Mouse (Mus musculus) limb, embryonic 15.5 days (tissue): ENCODE results near the gene Nisch. TPM values are rescaled to one million over a fixed set of nuclear protein-coding genes. Genes with fewer than 3 reads are reported as not detected.

Experiments
- ATAC-seq: fragments of 200-750 bp; cut with Nextera tagmentation; 2 replicates; pipeline ENCODE4 v1.8.0; 2017; ENCODE audit warnings: low read depth, moderate TSS enrichment; ENCODE audit not compliant: insufficient number of reproducible peaks, low FRiP score, low TSS enrichment
- H3K27ac ChIP-seq: fragments of 300-500 bp; sonication (generic); 2 replicates; pipeline ENCODE4 v1.5.1; 2015; ENCODE audit warnings: moderate library complexity, mild to moderate bottlenecking, inconsistent platforms
- H3K27me3 ChIP-seq: fragments of 300-500 bp; sonication (generic); 2 replicates; pipeline ENCODE4 v1.6.1; 2015; ENCODE audit warnings: inconsistent platforms
- H3K36me3 ChIP-seq: fragments of 300-500 bp; sonication (generic); 2 replicates; pipeline ENCODE4 v1.6.1; 2015; ENCODE audit warnings: inconsistent platforms
- H3K4me1 ChIP-seq: fragments of 300-500 bp; sonication (generic); 2 replicates; pipeline ENCODE4 v1.6.1; 2015; ENCODE audit warnings: inconsistent platforms
- H3K4me2 ChIP-seq: fragments of 300-500 bp; sonication (generic); 2 replicates; pipeline ENCODE4 v1.6.1; 2015; ENCODE audit warnings: mild to moderate bottlenecking, inconsistent platforms
- H3K4me3 ChIP-seq: fragments of 300-500 bp; sonication (generic); 2 replicates; pipeline ENCODE4 v1.5.1; 2015; ENCODE audit warnings: mild to moderate bottlenecking, inconsistent platforms
- H3K9ac ChIP-seq: fragments of 300-500 bp; sonication (generic); 2 replicates; pipeline ENCODE4 v1.6.1; 2015; ENCODE audit warnings: inconsistent platforms
- H3K9me3 ChIP-seq: fragments of 300-500 bp; sonication (generic); 2 replicates; pipeline ENCODE4 v1.6.1; 2016; ENCODE audit warnings: inconsistent platforms
- WGBS: fragments of 180-500 bp; shearing (Covaris S2); methylation state at CpG from one replicate; pipeline ENCODE4 v1.1.7; 2015; 5-methylcytosine and 5-hydroxymethylcytosine counted together
- polyA plus RNA-seq: library from polyadenylated mRNA; unstranded; fragments of >200 nt; fragmentation: Nextera tagmentation; extraction: Ambion mirVana; gene quantifications from 2 replicates; pipeline ENCODE4 v1.2.1, GENCODE M21; 2015

Gene Nisch
- polyA plus RNA-seq, 1 experiment from 2014 or later, result 336 TPM

DNA sequence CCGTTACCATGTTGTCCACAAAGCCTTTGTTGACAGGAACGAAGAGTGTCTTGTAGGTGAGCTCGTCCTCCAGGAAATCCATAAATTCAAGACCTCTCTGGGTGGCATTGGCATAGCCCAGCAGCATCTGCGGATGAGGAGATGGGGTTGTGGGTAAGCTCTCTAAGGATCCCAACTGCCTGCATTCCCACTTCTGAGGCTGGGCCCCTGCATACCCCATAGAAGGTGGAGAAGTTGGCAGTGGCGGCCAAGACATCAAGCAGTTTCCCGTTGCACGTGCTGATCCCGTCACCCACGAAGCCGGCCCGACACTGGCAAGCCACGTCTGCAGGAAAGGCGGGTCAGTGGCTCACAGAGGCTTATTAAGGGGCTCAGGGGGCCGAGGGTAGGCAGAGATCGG, 76.6 kb downstream of the Nisch start:
- WGBS, result 88% methylated on average over 15 of the region's 15 CpGs
- no peak for ATAC-seq

DNA sequence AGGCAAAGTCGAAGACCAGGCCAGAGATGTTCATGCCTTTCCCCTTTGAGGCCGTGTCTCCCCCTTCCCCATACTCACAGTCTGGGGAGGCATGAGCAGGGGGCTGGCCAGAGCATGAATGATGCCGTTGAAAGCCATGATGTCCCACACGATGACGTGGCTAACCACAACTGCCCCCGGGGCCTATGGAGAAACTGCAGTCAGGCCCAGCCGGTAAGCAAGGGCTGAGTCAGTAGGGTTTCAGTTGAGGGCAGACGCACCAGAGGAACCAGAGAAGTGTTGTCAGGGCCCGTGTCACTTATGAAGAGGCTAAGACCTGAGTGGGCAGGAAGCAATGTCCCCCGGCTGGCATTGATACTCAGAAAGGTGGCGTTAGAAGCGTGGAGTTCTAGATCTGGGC, 77.1 kb downstream of the Nisch start:
- Histone ChIP-seq H3K27me3 (no peaks in the 10 kb centered on the region), H3K4me1 (peaks cover 6% of the 10 kb centered on the region), H3K9me3 (no peaks in the 10 kb centered on the region), H3K4me3 (no peak overlapping the region), H3K9ac (no peak overlapping the region), H3K27ac (no peak overlapping the region), H3K36me3 (peaks cover 80% of the 10 kb centered on the region), H3K4me2 (no peak overlapping the region)
- WGBS, result 84% methylated on average over 12 of the region's 12 CpGs
- ATAC-seq, result no peak

More for the DNA sequence above, 76.6 kb downstream of the Nisch start:
- Histone ChIP-seq H3K4me2 (no peak overlapping the region), H3K27ac (no peak overlapping the region), H3K9me3 (no peaks in the 10 kb centered on the region), H3K4me3 (no peak overlapping the region), H3K27me3 (no peaks in the 10 kb centered on the region), H3K36me3 (peaks cover 75% of the 10 kb centered on the region), H3K4me1 (peaks cover 3% of the 10 kb centered on the region; the same call in 1 of the 2 replicates), H3K9ac (no peak overlapping the region)

DNA sequence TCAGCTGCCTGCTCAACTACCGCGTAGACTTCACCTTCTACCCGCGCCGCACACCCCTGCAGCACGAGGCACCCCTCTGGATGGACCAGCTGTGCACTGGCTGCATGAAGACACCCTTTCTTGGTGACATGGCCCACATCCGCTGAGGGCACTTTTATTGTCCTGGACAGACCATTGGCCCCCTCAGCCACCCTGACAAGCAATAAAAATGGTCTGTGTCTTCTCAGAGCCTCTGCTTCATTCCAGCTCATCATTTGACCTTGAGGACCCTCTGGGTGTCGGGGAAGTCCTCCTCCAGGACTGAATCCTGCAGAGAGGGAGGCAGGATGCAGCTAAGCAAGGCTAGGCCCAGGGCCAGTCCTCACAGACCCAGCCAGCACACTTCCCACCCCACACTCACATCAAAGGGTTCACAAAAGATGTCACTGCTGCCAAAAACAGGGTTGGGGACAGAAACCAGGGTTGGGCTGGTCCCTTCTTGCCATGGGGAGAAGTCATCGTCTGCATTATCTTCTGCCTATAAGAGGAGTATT, 77.8 kb downstream of the Nisch start:
- Histone ChIP-seq H3K4me2 (no peak overlapping the region), H3K4me3 (no peak overlapping the region), H3K27ac (no peak overlapping the region), H3K4me1 (peaks cover 13% of the 10 kb centered on the region), H3K27me3 (no peaks in the 10 kb centered on the region), H3K36me3 (peaks cover 80% of the 10 kb centered on the region), H3K9me3 (no peaks in the 10 kb centered on the region), H3K9ac (no peak overlapping the region)
- WGBS, result 95% methylated on average over 9 of the region's 9 CpGs
- no peak for ATAC-seq

DNA sequence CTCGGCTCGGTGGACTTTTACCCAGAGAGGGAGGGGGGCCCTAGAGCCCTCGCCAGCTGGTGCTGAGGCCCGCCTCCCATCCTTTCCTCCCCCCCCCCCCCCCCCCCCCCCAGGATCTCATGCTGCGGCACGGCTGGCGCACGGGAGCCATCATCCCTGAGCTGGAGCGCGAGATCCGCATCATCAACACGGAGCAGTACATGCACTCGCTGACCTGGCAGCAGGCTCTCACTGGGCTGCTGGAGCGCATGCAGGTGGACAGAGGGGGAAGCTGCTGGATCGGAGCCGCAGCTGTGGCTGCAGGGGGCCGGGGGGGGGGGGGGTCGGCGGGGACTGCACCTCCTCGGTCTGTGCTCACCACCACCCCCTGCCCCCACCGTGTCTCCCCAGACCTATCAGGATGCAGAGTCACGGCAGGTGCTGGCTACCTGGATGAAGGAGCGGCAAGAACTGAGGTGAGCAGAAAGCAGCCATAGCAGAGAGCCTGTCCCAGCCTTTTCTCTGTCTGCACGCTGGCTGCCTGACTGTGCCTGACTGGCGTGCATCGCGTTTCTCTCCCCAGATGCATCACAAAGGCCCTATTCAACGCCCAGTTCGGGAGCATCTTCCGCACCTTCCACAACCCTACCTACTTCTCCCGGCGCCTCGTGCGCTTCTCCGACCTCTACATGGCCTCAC, 78.4 kb downstream of the Nisch start:
- Histone ChIP-seq H3K4me3 (no peak overlapping the region), H3K4me2 (no peak overlapping the region), H3K36me3 (peaks cover 80% of the 10 kb centered on the region), H3K9ac (no peak overlapping the region), H3K27ac (no peak overlapping the region), H3K9me3 (no peaks in the 10 kb centered on the region), H3K27me3 (no peaks in the 10 kb centered on the region), H3K4me1 (peaks cover 20% of the 10 kb centered on the region)
- ATAC-seq, result no peak
- WGBS, result 88% methylated on average over 25 of the region's 35 CpGs

DNA sequence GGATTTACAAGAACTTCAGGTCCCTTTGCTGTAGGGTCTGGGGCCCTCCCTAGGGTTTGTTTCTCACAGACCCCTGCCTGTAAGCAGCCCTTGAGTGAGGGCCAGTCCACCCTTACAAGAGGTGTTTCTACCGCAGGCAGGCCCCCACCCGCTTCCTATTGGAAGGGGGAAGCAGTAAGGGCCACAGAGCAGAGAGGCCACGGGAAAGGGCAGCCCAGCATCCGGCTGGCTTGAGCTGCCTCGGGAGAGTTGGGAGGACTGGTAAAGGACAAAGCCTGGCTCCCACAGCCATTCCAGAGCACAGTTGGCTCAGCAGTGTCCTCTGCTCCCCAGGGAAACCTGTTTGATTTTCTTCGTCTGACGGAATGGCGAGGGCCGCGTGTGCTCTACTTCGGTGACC, 79.0 kb downstream of the Nisch start:
- Histone ChIP-seq H3K4me1 (peaks cover 25% of the 10 kb centered on the region), H3K27me3 (no peaks in the 10 kb centered on the region), H3K36me3 (peaks cover 80% of the 10 kb centered on the region), H3K4me3 (no peak overlapping the region), H3K27ac (peak overlapping the region; percentile 33; the same call in 1 of the 2 replicates), H3K9ac (no peak overlapping the region), H3K4me2 (no peak overlapping the region), H3K9me3 (no peaks in the 10 kb centered on the region)
- ATAC-seq, result no peak
- 85% methylated on average over 11 of the region's 11 CpGs for WGBS

DNA sequence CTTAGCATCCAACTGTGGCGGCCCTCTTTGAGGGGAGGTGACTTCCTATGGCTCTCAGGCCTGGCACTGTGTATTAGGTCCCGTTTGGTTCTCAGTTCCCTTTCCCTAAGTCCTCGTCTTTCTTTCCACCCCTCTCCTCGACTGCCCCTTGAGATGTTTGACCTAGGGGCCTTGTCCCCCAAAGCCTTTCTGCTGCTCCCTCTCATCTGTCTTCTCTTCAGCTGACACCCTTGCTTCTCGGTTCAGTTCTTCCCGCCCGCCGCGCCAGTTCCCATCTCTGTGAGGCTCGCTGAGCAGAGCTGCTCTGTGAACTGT, 79.5 kb downstream of the Nisch start:
- no peaks in the 10 kb centered on the region for H3K27me3 ChIP-seq

DNA sequence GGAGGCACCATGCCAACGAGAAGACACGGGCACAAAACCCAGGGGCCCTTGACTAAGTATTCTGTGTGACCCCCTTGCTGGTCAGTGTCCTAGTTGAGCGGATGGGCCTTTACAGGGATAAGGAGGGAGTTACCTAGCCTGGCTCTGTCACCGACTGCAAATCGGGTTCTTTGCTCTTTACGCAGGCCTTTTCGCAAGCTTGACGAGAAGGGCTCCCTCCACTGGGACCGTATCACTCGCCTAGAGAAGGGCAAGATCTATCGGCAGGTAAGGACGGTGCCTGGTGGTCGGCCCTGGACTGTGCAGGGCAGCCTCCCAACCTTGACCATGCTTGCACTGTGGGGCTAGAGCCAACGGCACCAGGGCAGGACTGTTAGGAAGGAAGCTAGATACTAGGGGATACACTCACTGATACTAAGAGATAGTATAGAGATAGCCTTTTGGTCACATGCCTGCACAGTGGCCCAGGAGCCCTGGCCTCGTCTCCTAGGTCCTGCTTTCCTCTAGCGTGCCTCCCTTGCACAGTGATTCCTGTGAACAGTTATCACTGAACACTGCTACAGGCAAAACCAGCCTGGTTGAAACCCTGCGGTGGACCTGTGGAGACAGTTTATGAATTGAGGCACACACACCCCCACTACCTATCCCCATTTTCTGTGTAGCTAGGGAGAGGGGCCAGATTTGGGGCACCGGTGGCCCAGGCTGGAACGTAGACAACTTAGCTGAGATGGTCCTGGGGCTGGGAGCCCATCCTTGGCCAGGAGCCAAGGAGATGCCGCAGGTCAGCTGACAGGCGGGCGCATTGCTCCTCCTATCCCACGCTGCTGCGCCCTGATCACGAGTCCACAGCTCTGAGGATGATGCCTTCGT, 80.1 kb downstream of the Nisch start:
- H3K4me1 ChIP-seq, result peaks cover 37% of the 10 kb centered on the region
- 91% methylated on average over 26 of the region's 26 CpGs for WGBS
- H3K36me3 ChIP-seq, result peaks cover 70% of the 10 kb centered on the region
- H3K27me3 ChIP-seq, result no peaks in the 10 kb centered on the region
- no peak for ATAC-seq
- H3K4me2 ChIP-seq, result no peak overlapping the region
- no peaks in the 10 kb centered on the region for H3K9me3 ChIP-seq
- H3K9ac ChIP-seq, result no peak overlapping the region
- H3K4me3 ChIP-seq, result no peak overlapping the region
- 0 out of 2 replicates have a peak overlapping the region, but pooled peaks have one; percentile 22 for H3K27ac ChIP-seq

More for the DNA sequence above, 79.5 kb downstream of the Nisch start:
- WGBS, result 81% methylated on average over 10 of the region's 10 CpGs
- Histone ChIP-seq H3K27ac (0 out of 2 replicates have a peak overlapping the region, but pooled peaks have one; percentile 22), H3K9me3 (no peaks in the 10 kb centered on the region), H3K4me1 (peaks cover 31% of the 10 kb centered on the region), H3K9ac (no peak overlapping the region), H3K4me3 (no peak overlapping the region), H3K4me2 (no peak overlapping the region), H3K36me3 (peaks cover 76% of the 10 kb centered on the region)
- ATAC-seq, result no peak

DNA sequence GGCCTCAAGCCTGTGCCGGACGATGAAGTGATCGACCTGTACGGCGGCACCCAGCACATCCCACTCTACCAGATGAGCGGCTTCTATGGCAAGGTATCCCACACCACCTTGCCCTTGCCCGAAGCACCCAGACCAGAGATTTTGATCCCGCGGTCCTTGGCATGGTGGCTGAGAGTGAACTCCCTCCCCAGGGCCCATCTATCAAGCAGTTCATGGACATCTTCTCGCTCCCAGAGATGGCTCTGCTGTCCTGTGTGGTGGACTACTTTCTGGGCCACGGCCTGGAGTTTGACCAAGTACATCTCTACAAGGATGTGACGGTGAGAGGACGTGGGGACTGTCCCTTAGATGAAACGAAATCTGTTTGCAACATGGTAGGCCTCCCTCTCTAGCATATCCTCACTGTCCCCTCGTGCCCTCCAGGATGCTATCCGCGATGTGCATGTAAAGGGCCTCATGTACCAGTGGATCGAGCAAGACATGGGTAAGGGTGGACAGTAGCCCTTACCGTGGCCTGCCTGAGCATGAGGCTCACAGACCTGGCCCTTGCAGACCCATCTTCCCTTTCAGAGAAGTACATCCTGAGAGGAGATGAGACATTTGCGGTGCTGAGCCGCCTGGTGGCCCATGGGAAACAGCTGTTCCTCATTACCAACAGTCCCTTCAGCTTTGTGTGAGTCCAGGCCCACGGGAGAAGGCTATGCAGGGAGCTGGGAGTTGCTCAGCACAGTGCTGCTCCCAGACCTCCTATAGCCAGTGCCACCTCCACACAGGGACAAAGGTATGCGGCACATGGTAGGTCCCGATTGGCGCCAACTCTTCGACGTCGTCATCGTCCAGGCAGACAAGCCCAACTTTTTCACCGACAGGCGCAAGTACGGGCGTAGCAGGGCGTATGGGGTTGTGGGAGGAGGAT, 81.0 kb downstream of the Nisch start:
- peaks cover 37% of the 10 kb centered on the region for H3K4me1 ChIP-seq
- no peak overlapping the region for H3K9ac ChIP-seq
- 89% methylated on average over 34 of the region's 34 CpGs for WGBS
- H3K4me3 ChIP-seq, result no peak overlapping the region
- no peaks in the 10 kb centered on the region for H3K9me3 ChIP-seq
- peaks cover 61% of the 10 kb centered on the region for H3K36me3 ChIP-seq
- H3K27ac ChIP-seq, result peak overlapping the region; percentile 22; the same call in 1 of the 2 replicates
- ATAC-seq, result no peak
- H3K4me2 ChIP-seq, result no peak overlapping the region
- no peaks in the 10 kb centered on the region for H3K27me3 ChIP-seq

DNA sequence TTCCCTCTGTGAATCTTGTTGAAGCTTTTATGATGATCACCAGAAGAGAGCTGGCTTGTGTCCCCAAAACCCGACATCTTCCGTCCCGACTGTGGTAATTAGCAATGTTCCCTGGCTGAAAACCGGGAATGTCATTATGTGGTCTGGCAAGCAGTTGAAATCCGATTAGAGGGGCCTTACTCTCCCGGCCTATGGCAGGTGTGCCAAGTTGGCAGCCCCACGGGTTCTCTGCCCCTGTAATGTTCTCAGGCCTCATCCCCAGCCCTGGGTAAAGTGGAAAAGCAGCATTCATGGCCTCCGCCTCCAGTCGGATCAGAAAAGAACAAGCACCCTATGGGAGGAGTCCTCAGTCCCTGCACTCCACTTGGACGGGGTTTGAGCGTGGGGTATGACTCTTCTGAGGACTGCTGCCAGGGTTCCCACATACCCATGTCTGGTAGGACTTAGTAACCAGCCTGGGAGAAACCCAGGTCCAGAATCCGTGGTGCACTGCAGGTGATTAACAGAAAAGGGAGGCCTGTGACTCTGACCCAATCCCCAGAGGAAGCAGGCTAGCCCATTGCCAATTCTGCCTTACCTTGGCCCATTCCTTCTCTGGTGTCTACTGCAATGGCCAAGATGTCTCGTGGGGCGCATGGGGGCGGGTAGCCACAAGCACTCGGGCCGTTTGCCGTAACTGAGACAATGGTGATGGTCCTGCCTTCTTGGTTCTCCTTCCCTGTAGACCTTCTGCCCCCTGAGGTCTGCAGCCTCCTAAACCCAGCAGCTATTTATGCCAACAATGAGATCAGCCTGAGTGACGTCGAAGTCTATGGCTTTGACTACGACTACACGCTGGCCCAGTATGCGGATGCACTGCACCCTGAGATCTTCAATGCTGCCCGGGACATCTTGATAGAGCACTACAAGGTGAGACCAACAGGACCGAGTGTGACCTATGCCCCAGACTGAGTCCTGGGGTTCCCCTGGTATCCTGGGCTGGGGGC, 82.4 kb downstream of the Nisch start:
- peaks cover 47% of the 10 kb centered on the region for H3K36me3 ChIP-seq
- ATAC-seq, result no peak
- peaks cover 51% of the 10 kb centered on the region for H3K4me1 ChIP-seq
- no peak overlapping the region for H3K4me3 ChIP-seq
- no peaks in the 10 kb centered on the region for H3K27me3 ChIP-seq
- peak overlapping the region; percentile 57 for H3K4me2 ChIP-seq
- peak overlapping the region; percentile 87 for H3K27ac ChIP-seq
- no peak overlapping the region for H3K9ac ChIP-seq
- no peaks in the 10 kb centered on the region for H3K9me3 ChIP-seq
- 68% methylated on average over 25 of the region's 25 CpGs for WGBS

DNA sequence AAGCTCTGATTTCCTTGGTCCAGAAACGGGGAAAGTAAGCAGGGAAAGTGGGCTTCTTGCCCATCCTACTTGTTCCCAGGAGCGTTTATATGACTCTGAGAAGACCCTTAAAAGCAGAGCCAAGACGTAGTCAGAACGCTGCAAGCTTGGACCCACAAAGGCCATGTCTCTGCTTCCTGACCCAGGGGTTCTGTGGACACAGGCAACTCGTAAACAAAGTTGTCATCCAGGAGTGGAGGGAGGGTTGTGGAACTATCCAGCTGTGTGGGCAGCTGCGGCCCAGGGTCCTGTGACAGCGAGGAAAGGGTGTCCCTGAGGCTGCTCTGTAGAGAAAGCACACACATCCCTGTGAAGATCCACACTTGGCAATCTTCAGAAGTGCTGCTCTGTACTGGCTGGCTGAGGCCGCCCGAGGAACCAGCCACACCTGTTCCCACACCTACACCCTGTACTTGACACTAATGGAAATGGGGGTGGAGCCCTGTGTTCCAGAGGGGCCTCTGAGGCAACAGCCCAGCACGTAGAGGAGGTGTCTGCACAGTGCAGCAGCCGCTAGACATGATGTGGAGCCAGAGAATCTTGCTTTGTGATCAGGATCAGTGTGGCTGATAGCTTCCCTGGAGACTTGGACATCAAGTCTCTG, 83.6 kb downstream of the Nisch start:
- no peak overlapping the region for H3K9ac ChIP-seq
- peak overlapping the region; percentile 87 for H3K27ac ChIP-seq
- peak overlapping the region; percentile 60 for H3K4me3 ChIP-seq
- peaks cover 51% of the 10 kb centered on the region for H3K4me1 ChIP-seq
- peaks cover 35% of the 10 kb centered on the region for H3K36me3 ChIP-seq
- H3K9me3 ChIP-seq, result no peaks in the 10 kb centered on the region
- no peaks in the 10 kb centered on the region for H3K27me3 ChIP-seq
- no peak for ATAC-seq
- 34% methylated on average over 11 of the region's 11 CpGs for WGBS
- H3K4me2 ChIP-seq, result peak overlapping the region; percentile 57
